Mouse (Mus musculus) fat pad, adult 2 months (tissue): Measurements from ENCODE around the gene Gm6034.
"Not testable (repeated sequence)": the region's sequence is repeated elsewhere in the genome, so short reads cannot be mapped to it uniquely, and the experiment has no call there.

Experiments
- DNase-seq: peaks from one replicate; pipeline ENCODE4 v3.0.0-alpha.2; 2011; ENCODE audit warnings: low read depth, low spot score; ENCODE audit errors: extremely low read depth

Gm6034 gene

GRCm38 (mm10) chr17:36042610-36043169, at the start of gene Gm6034, which contains the start of gene H2-T22:
Gm6034 (plus strand) TSS chr17:36042961.
H2-T22 (minus strand) TSS chr17:36042747.
- DNase-seq = peak; percentile 50

- no peak for DNase-seq
These were observed 49.1 kb upstream of the Gm6034 start for GRCm38 (mm10) chr17:35993675-35994074.

DNA sequence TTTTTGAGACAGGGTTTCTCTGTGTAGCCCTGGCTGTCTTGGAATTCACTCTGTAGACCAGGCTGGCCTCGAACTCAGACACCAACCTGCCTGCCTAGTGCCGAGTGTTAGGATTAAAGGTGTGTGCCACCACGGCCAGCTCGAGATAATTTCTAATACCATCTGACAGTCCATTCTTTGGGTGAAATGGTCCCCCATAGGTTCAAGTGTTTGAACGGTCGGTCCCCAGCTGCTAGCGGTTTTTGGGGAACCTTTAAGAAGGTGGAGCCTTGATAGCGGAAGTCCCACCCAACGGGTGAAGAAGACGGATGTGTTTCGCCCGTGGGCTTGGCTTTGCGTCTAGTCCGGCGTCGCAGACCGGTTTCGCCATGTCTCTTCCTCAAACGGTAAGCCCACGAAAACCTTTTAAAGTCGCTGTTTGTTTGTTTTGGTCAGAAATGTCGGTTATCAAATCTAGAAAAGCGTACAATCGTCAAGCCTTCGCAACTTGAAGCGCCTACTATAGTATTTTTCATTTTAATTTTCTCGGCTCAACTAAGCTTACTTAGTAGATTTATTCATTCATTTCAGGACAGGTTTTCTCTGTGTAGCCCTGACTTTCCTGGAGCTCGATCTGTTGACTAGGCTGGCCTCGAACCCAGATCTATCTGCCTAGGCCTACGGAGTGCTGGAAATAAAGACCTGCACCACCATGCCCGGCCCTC, 48.4 kb upstream of the Gm6034 start:
- DNase-seq = no peak

- no peak for DNase-seq
These were observed 47.9 kb upstream of the Gm6034 start for GRCm38 (mm10) chr17:35994879-35995240.

- peak; percentile 75 for DNase-seq
These were observed 45.8 kb upstream of the Gm6034 start for GRCm38 (mm10) chr17:35996949-35997348.

DNA sequence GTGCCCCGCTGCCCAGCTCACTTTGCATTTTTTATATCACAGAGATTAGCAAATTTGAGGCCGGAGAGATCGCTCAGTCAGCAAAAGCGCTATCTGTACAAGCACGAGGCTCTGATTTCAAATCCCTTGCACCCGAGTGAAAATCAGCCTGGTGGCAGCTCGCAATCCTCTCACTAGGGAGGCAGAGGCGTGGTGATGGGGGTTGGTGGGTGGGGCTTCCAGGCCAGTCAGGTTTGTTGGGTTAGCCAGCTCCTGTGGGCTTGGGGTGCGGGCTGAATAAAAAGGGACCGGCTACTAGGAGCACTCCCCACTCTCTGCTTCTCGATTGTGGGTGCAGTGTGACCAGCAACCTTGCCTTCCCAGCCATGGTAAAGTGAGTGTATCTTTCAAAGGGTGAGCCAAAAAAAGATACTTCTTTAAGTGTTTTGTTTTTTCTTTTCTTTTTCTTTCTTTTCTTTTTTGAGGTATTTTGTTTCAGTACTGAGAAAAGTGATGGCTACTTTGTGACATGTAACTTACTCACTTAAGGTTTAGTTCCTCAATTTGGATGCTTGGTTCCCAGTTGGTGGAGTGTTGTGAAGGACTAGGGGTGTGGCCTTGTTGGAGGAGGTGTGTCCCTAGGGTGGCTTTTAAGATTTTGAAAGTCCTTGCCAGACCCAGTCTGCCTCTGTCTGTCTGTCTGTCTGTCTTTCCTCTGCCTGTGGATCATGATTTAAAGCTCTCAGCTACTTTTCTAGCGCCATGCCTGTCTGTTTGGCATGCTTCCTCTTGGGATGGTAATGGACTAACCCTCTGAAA, 44.8 kb upstream of the Gm6034 start:
- no peak for DNase-seq

- no peak for DNase-seq
These were observed 44.0 kb upstream of the Gm6034 start for GRCm38 (mm10) chr17:35998545-35999305.

DNA sequence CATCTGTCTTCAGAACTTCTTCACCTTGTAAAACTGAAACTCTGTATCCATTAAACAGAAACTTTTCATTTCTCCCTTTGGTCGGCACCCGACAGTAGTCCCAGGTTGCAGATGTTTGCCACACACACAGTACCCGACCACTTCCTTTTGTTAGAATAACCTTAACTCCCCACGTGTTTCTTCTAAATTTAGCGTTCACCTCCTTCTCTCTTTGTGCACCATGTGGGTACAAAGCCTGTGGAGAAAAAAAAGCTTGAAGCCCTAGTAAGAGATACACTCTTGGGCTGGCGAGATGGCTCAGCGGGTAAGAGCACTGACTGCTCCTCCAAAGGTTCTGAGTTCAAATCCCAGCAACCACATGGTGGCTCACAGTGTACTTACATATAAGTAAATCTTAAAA, 43.4 kb upstream of the Gm6034 start:
- DNase-seq = no peak

DNA sequence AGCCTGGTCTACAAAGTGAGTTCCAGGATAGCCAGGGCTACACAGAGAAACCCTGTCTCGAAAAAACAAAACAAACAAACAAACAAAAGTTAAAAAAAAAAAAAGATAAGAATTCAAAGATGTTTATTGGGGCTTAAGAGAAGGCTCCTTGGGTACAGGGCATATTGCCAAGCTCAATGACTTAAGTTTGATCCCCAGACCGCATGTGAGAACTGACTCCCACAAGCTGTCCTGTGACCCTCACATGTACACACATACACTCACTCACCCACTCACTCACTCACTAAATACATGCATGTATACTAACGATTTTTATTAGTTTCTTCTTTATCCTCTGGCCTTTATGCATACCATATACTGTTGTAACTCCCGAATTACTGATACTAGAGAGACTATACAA, 42.4 kb upstream of the Gm6034 start:
- DNase-seq = no peak

- DNase-seq = no peak
These were observed 41.5 kb upstream of the Gm6034 start for GRCm38 (mm10) chr17:36001121-36001897.

DNA sequence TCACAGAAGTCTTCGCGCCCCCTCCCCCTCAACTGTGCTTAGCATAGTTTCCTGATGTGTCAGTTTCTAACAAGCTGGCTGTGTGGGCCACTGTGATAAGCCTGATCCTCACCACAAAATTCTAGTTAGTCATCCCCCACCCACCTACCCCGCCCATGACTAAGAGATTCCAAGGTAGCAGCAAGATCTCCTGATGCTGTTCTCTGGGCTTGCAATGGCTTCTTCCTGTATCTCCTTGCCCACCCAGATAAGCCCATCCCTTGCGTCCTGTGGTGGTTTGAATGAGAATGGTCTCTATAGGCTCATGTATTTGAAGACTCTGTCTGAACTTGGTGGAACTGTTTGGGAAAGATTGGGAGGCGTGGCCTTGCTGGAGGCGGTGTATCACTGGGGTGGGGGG, 40.8 kb upstream of the Gm6034 start:
- no peak for DNase-seq

DNA sequence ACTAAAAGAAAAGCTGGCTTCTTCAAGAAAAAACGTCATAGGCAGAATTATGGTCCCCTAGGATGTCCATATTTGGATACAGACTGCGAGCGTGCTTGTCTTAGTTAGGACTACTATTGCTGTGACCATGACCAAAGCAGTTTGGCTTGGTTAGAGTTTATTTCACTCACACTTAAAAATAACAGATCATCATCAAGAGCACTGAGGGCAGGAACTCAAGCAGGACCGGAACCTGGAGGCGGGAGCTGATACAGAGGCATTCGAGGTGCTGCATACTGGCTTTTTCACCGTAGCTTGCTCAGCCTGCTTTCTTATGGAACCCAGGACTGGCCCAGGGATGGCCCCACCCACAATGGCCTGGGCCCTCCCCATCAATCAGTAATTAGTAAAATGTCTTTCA, 39.4 kb upstream of the Gm6034 start:
- no peak for DNase-seq

DNA sequence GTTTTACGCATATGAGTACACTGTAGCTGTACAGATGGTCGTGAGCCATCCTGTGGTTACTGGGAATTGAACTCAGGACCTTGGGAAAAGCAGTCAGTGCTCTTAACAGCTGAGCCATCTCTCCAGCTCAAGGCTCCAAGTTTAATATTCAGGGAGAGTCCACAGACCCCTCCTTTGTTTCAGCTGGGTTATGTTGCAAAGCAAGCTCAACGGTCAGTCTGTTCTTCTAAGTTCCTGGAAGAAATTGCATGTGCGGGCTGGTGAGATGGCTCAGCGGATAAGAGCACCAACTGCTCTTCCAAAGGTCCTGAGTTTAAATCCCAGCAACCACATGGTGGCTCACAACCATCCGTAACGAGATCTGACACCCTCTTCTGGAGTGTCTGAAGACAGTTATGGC, 38.4 kb upstream of the Gm6034 start:
- not testable (repeated sequence) for DNase-seq

- DNase-seq = no peak
These were observed 27.8 kb upstream of the Gm6034 start for GRCm38 (mm10) chr17:36014977-36015376.

GRCm38 (mm10) chr17:36017046-36017445, 25.7 kb upstream of the Gm6034 start:
- no peak for DNase-seq

GRCm38 (mm10) chr17:36018979-36019378, 23.8 kb upstream of the Gm6034 start:
- no peak for DNase-seq

DNA sequence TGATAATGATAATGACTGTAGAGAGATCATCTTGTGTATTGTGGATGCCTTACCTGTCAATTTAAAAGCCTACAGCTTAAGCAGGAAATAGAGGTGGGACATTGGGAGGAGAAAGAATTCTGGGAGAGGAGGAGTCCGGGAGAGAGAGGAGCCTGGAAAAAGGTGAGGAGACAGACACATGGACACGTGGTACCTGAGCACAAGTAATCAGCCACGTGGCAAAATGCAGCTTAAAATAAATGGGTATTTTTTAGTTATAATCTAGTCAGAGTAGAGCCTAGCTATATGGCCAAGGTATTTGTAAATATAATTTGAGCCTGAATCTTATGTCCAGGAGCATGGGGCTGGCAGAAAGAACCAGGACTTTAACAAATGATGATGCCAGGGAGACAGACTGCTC, 23.2 kb upstream of the Gm6034 start:
- DNase-seq = no peak

DNA sequence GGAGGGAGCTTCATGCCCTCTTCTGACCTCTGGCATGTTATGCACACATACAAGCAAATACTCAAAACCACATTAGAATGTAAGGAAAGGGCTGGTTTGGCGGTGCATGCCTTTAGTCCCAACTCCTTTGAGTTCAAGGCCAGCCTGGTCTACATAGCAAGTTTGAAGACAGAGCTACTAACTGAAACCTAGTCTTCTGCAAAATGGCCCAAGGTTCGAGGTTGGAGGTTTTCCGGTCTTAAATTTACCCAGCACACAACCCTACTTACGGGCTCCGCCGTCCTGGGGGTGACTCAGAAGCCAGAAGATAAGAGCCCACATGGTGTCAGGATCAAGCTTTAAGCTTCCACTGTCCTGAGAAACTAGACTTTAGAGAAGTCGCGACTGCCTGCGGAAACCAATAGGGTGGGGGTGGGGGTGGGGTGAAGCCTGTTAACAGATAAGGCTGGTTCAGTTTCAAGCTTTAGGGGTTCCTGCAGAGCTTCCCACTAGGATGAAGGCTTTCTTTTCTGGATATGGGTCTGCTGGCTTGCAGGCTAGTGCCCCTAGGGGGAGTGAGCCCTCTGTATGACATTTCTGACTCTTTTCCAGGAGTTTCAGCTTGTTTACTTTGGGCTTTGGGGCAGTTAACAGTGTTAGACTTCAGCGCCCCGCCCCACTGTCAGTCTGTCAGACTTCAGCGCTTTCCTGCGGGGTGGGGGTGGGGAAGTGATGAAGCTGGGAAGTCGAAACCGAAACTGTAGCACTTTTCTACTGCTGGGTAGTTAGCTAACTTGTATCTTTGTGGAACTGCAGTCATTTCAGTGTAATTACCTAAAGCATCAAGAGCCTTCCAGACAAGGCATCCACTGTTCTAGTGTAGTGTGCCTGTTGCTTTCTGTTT, 22.3 kb upstream of the Gm6034 start, which contains the start of gene H2-T24:
TSS of gene H2-T24 (minus strand) at position 370 of the 883 bp plus-strand sequence.
- no peak for DNase-seq

DNA sequence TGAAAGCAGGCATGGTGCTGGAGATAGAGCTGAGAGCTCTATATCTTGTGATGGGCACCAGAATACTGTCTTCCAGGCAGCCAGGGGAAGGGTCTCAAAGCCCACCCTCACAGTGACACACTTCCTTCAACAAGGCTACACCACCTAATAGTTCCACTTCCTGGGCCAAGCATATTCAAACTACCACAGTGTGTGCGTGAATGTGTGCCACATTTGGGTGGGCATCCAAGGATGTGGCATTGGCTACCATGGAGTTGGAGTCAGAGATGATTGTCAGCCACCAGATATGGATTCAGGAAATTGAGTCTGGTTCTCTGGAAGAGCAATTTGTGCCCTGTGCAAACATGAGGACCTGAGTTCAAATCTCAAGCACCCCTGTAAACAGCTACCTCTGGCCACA, 21.5 kb upstream of the Gm6034 start:
- no peak for DNase-seq

- no peak for DNase-seq
These were observed 20.7 kb upstream of the Gm6034 start for GRCm38 (mm10) chr17:36022098-36022497.
